Mouse (Mus musculus) liver, embryonic 11.5 days (tissue): ENCODE data around the gene Morc4. TPM values are rescaled to one million over a fixed set of nuclear protein-coding genes. Genes with fewer than 3 reads are reported as not detected.

Experiments
- ATAC-seq: fragments of 200-750 bp; cut with Nextera tagmentation; replicated peaks from 2 replicates; pipeline ENCODE4 v1.8.0; 2017; ENCODE audit warnings: moderate number of reproducible peaks, mild to moderate bottlenecking, moderate TSS enrichment, moderate library complexity; ENCODE audit not compliant: low FRiP score
- DNase-seq: peaks from one replicate; pipeline ENCODE4 v3.0.0-alpha.2; 2017; ENCODE audit warnings: low spot score
- H3K27ac ChIP-seq: fragments of 300-500 bp; sonication (generic); 2 replicates; pipeline ENCODE4 v1.5.1; 2014; ENCODE audit warnings: mild to moderate bottlenecking, low read depth, low read length, control low read depth
- H3K27me3 ChIP-seq: fragments of 300-500 bp; sonication (generic); replicated peaks from 2 replicates; pipeline ENCODE4 v1.6.1; 2014; ENCODE audit warnings: low read length, mixed read lengths; ENCODE audit not compliant: control insufficient read depth, insufficient read depth
- H3K36me3 ChIP-seq: fragments of 300-500 bp; sonication (generic); 2 replicates; pipeline ENCODE4 v1.6.1; 2014; ENCODE audit warnings: mild to moderate bottlenecking, low read length, moderate library complexity, mixed read lengths; ENCODE audit not compliant: control insufficient read depth, insufficient read depth
- H3K4me1 ChIP-seq: fragments of 300-500 bp; sonication (generic); replicated peaks from 2 replicates; pipeline ENCODE4 v1.6.1; 2014; ENCODE audit warnings: low read length, mixed read lengths; ENCODE audit not compliant: control insufficient read depth, insufficient read depth
- H3K4me2 ChIP-seq: fragments of 300-500 bp; sonication (generic); 2 replicates; pipeline ENCODE4 v1.6.1; 2014; ENCODE audit warnings: mild to moderate bottlenecking, control low read depth, moderate library complexity
- H3K4me3 ChIP-seq: fragments of 300-500 bp; sonication (generic); 2 replicates; pipeline ENCODE4 v1.5.1; 2014; ENCODE audit warnings: low read depth, low read length, control low read depth
- H3K9ac ChIP-seq: fragments of 300-500 bp; sonication (generic); 2 replicates; pipeline ENCODE4 v1.6.1; 2014; ENCODE audit warnings: low read depth, low read length, control low read depth
- H3K9me3 ChIP-seq: fragments of 300-500 bp; sonication (generic); 2 replicates; pipeline ENCODE4 v1.6.1; 2016; ENCODE audit warnings: low read length, inconsistent platforms, mixed read lengths; ENCODE audit not compliant: control insufficient read depth
- WGBS: fragments of 180-500 bp; shearing (Covaris S2); extraction: QIAGEN DNeasy Blood & Tissue Kit; methylation state at CpG from one replicate; pipeline ENCODE4 v1.1.7; 2014; 5-methylcytosine and 5-hydroxymethylcytosine counted together
- polyA plus RNA-seq: library from polyadenylated mRNA; unstranded; fragments of >200 nt; fragmentation: Nextera tagmentation; extraction: Ambion mirVana; gene quantifications from 2 replicates; pipeline ENCODE4 v1.2.1, GENCODE M21; 2014

Gene Morc4
- polyA plus RNA-seq, 1 experiment from 2014 or later, result 17.9 TPM

DNA sequence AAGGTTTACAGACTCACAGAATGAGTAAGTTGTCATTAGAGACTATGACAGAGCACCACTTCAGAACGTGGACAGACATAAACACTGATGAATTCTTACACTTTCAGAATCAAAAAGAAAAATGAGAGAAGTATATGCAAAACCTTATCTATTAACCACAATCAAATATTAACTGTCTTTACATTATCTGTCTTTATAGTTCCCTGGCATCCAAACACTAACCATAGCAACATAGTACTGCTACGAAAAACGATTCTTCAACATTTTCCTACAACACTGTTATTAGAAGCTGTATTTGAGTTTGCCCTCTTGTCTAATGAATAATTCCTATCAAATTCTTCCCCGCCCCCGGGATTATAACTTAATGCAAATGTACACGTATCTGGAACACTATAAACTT is 30.4 kb downstream of the Morc4 start:
- WGBS, result 73% methylated on average over 6 of the region's 6 CpGs
- no peaks in the 10 kb centered on the region for H3K27me3 ChIP-seq
- H3K27ac ChIP-seq, result no peak overlapping the region
- no peaks in the 10 kb centered on the region for H3K9me3 ChIP-seq
- no peak overlapping the region for H3K4me3 ChIP-seq
- DNase-seq, result no peak
- no peaks in the 10 kb centered on the region for H3K36me3 ChIP-seq
- H3K4me2 ChIP-seq, result no peak overlapping the region
- no peak overlapping the region for H3K9ac ChIP-seq
- H3K4me1 ChIP-seq, result no peaks in the 10 kb centered on the region
- ATAC-seq, result no peak

DNA sequence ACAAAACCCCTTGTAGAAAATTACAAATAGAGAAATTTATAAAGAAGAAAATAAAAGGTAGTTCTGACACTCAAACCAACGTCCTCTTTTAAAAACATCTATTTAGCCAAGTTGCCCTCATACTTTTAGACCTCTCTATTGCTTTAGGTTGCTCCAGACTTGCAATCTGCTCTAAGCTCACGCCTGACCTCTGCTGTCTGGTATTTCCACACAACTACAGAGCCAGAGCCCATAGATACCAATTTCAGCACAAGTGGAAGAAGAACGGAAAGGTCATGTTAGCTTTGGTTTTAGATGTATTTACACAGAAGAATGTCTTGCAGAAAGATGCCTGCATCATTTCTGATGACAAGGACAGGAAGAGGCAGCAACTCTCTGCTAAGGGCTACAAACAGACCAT is 32.4 kb downstream of the Morc4 start:
- no peaks in the 10 kb centered on the region; the same call in 1 of the 2 replicates for H3K27me3 ChIP-seq
- ATAC-seq, result no peak
- no peaks in the 10 kb centered on the region for H3K9me3 ChIP-seq
- H3K27ac ChIP-seq, result no peak overlapping the region
- WGBS, result 45% methylated on average over 3 of the region's 3 CpGs
- no peak overlapping the region for H3K4me2 ChIP-seq
- no peak overlapping the region for H3K4me3 ChIP-seq
- H3K4me1 ChIP-seq, result no peaks in the 10 kb centered on the region
- no peaks in the 10 kb centered on the region for H3K36me3 ChIP-seq
- no peak overlapping the region for H3K9ac ChIP-seq
- DNase-seq, result no peak

- H3K4me2 ChIP-seq, result no peak overlapping the region
- no peak overlapping the region for H3K27ac ChIP-seq
- no peaks in the 10 kb centered on the region for H3K9me3 ChIP-seq
- H3K36me3 ChIP-seq, result no peaks in the 10 kb centered on the region
- H3K4me1 ChIP-seq, result no peaks in the 10 kb centered on the region
- no peaks in the 10 kb centered on the region; the same call in none of the 2 replicates for H3K27me3 ChIP-seq
- DNase-seq (no peak), ATAC-seq (peak; percentile 36)
- no peak overlapping the region for H3K4me3 ChIP-seq
- H3K9ac ChIP-seq, result no peak overlapping the region
- 21% methylated on average over 5 of the region's 5 CpGs for WGBS
Measured at GRCm38 (mm10) chrX:139832464-139832863, 39.0 kb downstream of the Morc4 start.

- H3K9me3 ChIP-seq, result no peaks in the 10 kb centered on the region
- 80% methylated on average over 6 of the region's 6 CpGs for WGBS
Measured at GRCm38 (mm10) chrX:139828363-139829092, 42.9 kb downstream of the Morc4 start.

GRCm38 (mm10) chrX:139826926-139827325 is 44.6 kb downstream of the Morc4 start:
- no peak for ATAC-seq
- peaks cover 2% of the 10 kb centered on the region for H3K27me3 ChIP-seq
- WGBS, result 54% methylated on average over 4 of the region's 4 CpGs

More at GRCm38 (mm10) chrX:139828363-139829092, 42.9 kb downstream of the Morc4 start:
- ATAC-seq (no peak), DNase-seq (no peak)
- H3K4me3 ChIP-seq, result no peak overlapping the region
- H3K36me3 ChIP-seq, result no peaks in the 10 kb centered on the region
- no peak overlapping the region for H3K4me2 ChIP-seq
- H3K4me1 ChIP-seq, result no peaks in the 10 kb centered on the region
- no peaks in the 10 kb centered on the region; the same call in none of the 2 replicates for H3K27me3 ChIP-seq
- H3K9ac ChIP-seq, result no peak overlapping the region
- no peak overlapping the region for H3K27ac ChIP-seq

GRCm38 (mm10) chrX:139825402-139825801 is 46.1 kb downstream of the Morc4 start:
- 85% methylated on average over 1 of the region's 1 CpGs for WGBS
- no peaks in the 10 kb centered on the region for H3K9me3 ChIP-seq

More at GRCm38 (mm10) chrX:139826926-139827325, 44.6 kb downstream of the Morc4 start:
- H3K4me1 ChIP-seq, result no peaks in the 10 kb centered on the region
- no peak overlapping the region for H3K27ac ChIP-seq
- H3K36me3 ChIP-seq, result no peaks in the 10 kb centered on the region
- no peak overlapping the region for H3K9ac ChIP-seq
- H3K4me3 ChIP-seq, result no peak overlapping the region
- H3K4me2 ChIP-seq, result no peak overlapping the region
- H3K9me3 ChIP-seq, result no peaks in the 10 kb centered on the region
- DNase-seq, result no peak

GRCm38 (mm10) chrX:139815201-139815600 is 56.3 kb downstream of the Morc4 start:
- no peaks in the 10 kb centered on the region for H3K36me3 ChIP-seq
- no peak overlapping the region for H3K9ac ChIP-seq
- no peak overlapping the region for H3K4me3 ChIP-seq
- no peak overlapping the region for H3K27ac ChIP-seq
- no peaks in the 10 kb centered on the region for H3K9me3 ChIP-seq
- no peak for DNase-seq
- no peak overlapping the region for H3K4me2 ChIP-seq
- H3K27me3 ChIP-seq, result no peaks in the 10 kb centered on the region; the same call in none of the 2 replicates
- ATAC-seq, result no peak
- 71% methylated on average over 5 of the region's 5 CpGs for WGBS
- peaks cover 8% of the 10 kb centered on the region for H3K4me1 ChIP-seq

More at GRCm38 (mm10) chrX:139825402-139825801, 46.1 kb downstream of the Morc4 start:
- Histone ChIP-seq H3K27ac (no peak overlapping the region), H3K36me3 (no peaks in the 10 kb centered on the region), H3K4me3 (no peak overlapping the region), H3K27me3 (peaks cover 4% of the 10 kb centered on the region), H3K4me2 (no peak overlapping the region), H3K9ac (no peak overlapping the region), H3K4me1 (no peaks in the 10 kb centered on the region)
- ATAC-seq, result no peak
- no peak for DNase-seq

GRCm38 (mm10) chrX:139814018-139814635 is 57.4 kb downstream of the Morc4 start:
- Histone ChIP-seq H3K9ac (no peak overlapping the region; the same call in 1 of the 2 replicates), H3K4me2 (peak overlapping the region; percentile 52), H3K4me3 (no peak overlapping the region), H3K27ac (peak overlapping the region; percentile 65), H3K4me1 (peaks cover 8% of the 10 kb centered on the region), H3K36me3 (no peaks in the 10 kb centered on the region), H3K9me3 (no peaks in the 10 kb centered on the region), H3K27me3 (no peaks in the 10 kb centered on the region; the same call in none of the 2 replicates)
- ATAC-seq (peak; percentile 85), DNase-seq (no peak)
- 50% methylated on average over 8 of the region's 8 CpGs for WGBS
